Mouse (Mus musculus) hindbrain, embryonic 13.5 days (tissue): ENCODE measurements at regions not wholly inside any gene's neighbourhood (a gene's known extent, or its start where the extent isn't known, plus 50 kb on each side); places are given as distances from the start of the nearest gene placed in this dataset.
A peak's percentile ranks its signal among the peaks of the same experiment; 100 is the strongest.

Experiments
- ATAC-seq: fragments of 200-750 bp; cut with Nextera tagmentation; 2 replicates; pipeline ENCODE4 v1.8.0; 2017; ENCODE audit warnings: moderate TSS enrichment; ENCODE audit not compliant: low FRiP score
- H3K27ac ChIP-seq: fragments of 300-500 bp; sonication (generic); 2 replicates; pipeline ENCODE4 v1.5.1; 2015; ENCODE audit warnings: inconsistent platforms, mild to moderate bottlenecking, moderate library complexity
- H3K27me3 ChIP-seq: fragments of 300-500 bp; sonication (generic); 2 replicates; pipeline ENCODE4 v1.6.1; 2015; ENCODE audit warnings: mild to moderate bottlenecking, inconsistent platforms
- H3K36me3 ChIP-seq: fragments of 300-500 bp; sonication (generic); 2 replicates; pipeline ENCODE4 v1.6.1; 2015; ENCODE audit warnings: mild to moderate bottlenecking, inconsistent platforms
- H3K4me1 ChIP-seq: fragments of 300-500 bp; sonication (generic); replicated peaks from 2 replicates; pipeline ENCODE4 v1.6.1; 2015; ENCODE audit warnings: inconsistent platforms
- H3K4me2 ChIP-seq: fragments of 300-500 bp; sonication (generic); 2 replicates; pipeline ENCODE4 v1.6.1; 2015; ENCODE audit warnings: inconsistent platforms, mild to moderate bottlenecking, moderate library complexity
- H3K4me3 ChIP-seq: fragments of 300-500 bp; sonication (generic); 2 replicates; pipeline ENCODE4 v1.5.1; 2015; ENCODE audit warnings: mild to moderate bottlenecking, inconsistent platforms
- H3K9ac ChIP-seq: fragments of 300-500 bp; sonication (generic); 2 replicates; pipeline ENCODE4 v1.6.1; 2015; ENCODE audit warnings: mild to moderate bottlenecking, inconsistent platforms
- H3K9me3 ChIP-seq: fragments of 300-500 bp; sonication (generic); 2 replicates; pipeline ENCODE4 v1.6.1; 2016; ENCODE audit warnings: inconsistent platforms
- WGBS: fragments of 180-500 bp; shearing (Covaris S2); methylation state at CpG from one replicate; pipeline ENCODE4 v1.1.7; 2015; 5-methylcytosine and 5-hydroxymethylcytosine counted together

DNA sequence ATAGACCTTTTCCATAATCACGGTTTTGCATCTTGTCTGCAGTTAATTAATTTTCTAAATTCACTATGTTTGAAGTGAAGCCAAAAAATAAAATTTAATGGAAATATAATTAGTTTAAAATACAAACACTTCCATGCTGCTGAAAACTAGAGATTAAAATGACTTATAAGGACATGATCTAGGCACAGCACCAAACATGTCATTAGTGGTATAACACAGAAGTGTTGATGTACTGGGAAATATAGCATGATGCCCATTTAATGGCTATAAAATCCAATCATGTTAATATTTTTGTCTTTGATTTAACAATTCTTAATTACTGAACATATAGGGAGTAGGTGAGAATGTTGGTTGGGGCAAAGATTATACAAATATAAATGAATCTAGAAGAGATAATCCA, 487.5 kb upstream of the Gm38303 start:
- H3K27ac ChIP-seq = no peak overlapping the region
- no peaks in the 10 kb centered on the region for H3K27me3 ChIP-seq
- no peak overlapping the region for H3K4me3 ChIP-seq
- H3K4me2 ChIP-seq = no peak overlapping the region
- ATAC-seq = no peak
- no peaks in the 10 kb centered on the region for H3K9me3 ChIP-seq
- no peaks in the 10 kb centered on the region for H3K36me3 ChIP-seq
- no peak overlapping the region for H3K9ac ChIP-seq
- 88% methylated on average over 1 of the region's 1 CpGs for WGBS
- no peaks in the 10 kb centered on the region for H3K4me1 ChIP-seq

DNA sequence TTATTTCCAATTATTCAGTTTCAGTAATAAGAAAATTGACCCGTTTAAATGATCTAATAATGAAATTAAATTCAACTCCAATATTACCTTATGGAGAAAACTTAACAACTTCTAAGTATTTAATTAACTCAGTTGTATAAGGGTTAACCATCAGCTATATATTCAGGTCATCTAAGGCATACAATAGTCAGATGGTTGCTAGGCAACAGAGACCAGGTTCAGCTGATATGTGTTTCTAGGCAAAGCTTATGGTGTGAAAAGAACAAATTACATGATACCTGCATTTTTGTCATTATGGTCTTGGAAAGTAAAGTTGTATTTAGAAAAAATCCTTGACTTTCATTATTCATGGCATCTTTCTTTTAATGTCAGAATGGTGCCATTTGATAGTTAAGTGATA, 487.1 kb upstream of the Gm38303 start:
- ATAC-seq = no peak

DNA sequence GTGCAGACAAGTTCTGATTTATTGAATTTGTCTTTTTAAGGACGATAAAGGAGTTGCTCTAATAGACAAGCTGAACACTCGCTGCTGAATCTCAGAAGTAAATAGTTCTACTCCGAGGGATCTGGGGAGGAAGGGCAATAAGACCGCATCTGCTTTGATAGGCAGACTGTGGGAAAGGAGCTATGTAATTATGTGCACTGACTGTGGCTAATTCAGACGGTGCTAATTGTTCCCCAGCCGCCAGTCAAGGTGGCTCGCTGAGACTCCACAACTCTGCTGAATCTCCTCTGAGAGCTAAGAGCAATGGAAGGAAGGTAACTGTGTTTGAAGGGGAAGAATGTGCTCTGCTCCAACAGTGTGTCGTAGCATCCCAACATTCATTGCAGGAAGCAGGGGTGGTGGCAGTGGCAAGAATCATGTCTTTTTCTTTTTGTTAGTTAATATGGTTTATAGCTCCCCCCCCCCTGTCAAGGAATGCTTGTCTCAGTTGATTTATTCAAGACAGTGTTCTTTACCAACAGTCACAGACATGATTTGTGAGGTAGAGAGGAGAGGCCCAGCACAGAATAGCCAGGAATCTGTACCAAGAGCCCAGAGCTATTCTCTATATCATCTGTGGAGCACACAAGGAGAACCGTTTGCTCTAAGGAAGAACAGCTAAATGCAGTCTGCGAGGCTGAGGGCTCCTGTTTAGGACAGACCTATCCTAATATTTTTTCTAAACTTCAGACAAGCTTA, 440.9 kb upstream of the Gm38303 start:
- no peak overlapping the region for H3K4me2 ChIP-seq

More for the DNA sequence above, 487.1 kb upstream of the Gm38303 start:
- H3K9ac ChIP-seq = no peak overlapping the region
- H3K4me3 ChIP-seq = no peak overlapping the region
- H3K36me3 ChIP-seq = no peaks in the 10 kb centered on the region
- no peaks in the 10 kb centered on the region for H3K9me3 ChIP-seq
- WGBS = 81% methylated on average over 1 of the region's 1 CpGs
- no peak overlapping the region for H3K4me2 ChIP-seq
- no peaks in the 10 kb centered on the region for H3K4me1 ChIP-seq
- H3K27ac ChIP-seq = no peak overlapping the region
- H3K27me3 ChIP-seq = no peaks in the 10 kb centered on the region

More for the DNA sequence above, 440.9 kb upstream of the Gm38303 start:
- no peak overlapping the region for H3K9ac ChIP-seq
- H3K4me1 ChIP-seq = no peaks in the 10 kb centered on the region
- no peaks in the 10 kb centered on the region for H3K27me3 ChIP-seq
- ATAC-seq = peak; percentile 73
- H3K9me3 ChIP-seq = no peaks in the 10 kb centered on the region
- no peak overlapping the region for H3K4me3 ChIP-seq
- no peak overlapping the region for H3K27ac ChIP-seq
- 58% methylated on average over 10 of the region's 10 CpGs for WGBS
- no peaks in the 10 kb centered on the region for H3K36me3 ChIP-seq
